Mouse (Mus musculus): ENCODE data around the gene Tfpi. TPM values are rescaled to one million over a fixed set of nuclear protein-coding genes. Genes with fewer than 3 reads are reported as not detected.
A peak's percentile ranks its signal among the peaks of the same experiment; 100 is the strongest.

Gene Tfpi
- polyA plus RNA-seq, 1 experiment from 2014 or later = 9.4 TPM

DNA sequence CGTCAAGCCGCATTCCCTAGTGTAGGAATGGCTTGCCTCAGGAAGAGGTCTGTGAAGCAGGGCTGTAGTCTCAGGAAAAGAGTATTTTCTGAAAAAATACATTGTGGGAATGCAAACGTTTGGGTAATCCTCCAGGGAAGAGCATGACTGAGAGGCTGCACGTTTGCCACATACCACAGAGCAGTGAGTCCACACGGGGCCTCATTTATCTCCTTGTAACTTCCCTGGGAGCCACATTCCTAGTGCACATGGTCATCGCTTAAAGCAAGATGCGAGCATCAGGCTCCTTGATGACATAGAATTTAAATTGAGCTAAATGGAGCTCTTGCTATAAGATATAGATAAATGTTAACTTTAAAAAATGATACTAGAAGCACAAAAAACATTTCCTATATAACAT lies 11.6 kb downstream of the Tfpi start:
- no peaks in the 10 kb centered on the region for H3K27me3 ChIP-seq (ENCODE audit: poor library complexity, severe bottlenecking)
- H3K9me3 ChIP-seq = peaks cover 3% of the 10 kb centered on the region; the same call in 1 of the 2 replicates
- no peak overlapping the region for H3K27ac ChIP-seq
- H3K4me3 ChIP-seq = no peak overlapping the region
- peaks cover 8% of the 10 kb centered on the region; the same call in 1 of the 2 replicates for H3K4me1 ChIP-seq
- H3K36me3 ChIP-seq (replicated peaks) = no peaks in the 10 kb centered on the region
- WGBS = 67% methylated on average over 7 of the region's 7 CpGs
- no peak for DNase-seq (ENCODE audit: extremely low spot score, low spot score)

DNA sequence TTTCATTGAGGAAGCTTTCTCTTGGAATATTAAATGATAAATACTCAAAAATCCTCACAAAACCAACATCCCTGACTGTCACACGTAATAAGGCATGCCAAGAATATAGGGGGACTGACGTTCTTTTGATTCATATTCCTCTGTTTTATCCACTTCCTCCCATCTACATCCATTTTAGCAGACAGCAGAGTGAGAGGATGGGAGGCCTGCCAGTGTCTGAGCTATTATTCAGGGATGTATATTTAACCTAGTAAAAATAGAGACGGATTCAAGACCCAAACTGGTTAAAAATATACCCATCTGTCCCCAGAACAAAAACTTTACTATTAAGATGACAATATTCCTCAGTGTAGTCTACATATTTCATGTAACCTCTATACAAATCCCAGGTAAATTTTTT lies 14.2 kb downstream of the Tfpi start:
- Histone ChIP-seq H3K4me1 (peaks cover 8% of the 10 kb centered on the region; the same call in 1 of the 2 replicates), H3K9me3 (no peaks in the 10 kb centered on the region), H3K36me3 (replicated peaks) (no peaks in the 10 kb centered on the region), H3K4me3 (no peak overlapping the region), H3K27me3 (ENCODE audit: poor library complexity, severe bottlenecking) (no peaks in the 10 kb centered on the region), H3K27ac (no peak overlapping the region)
- no peak for DNase-seq (ENCODE audit: extremely low spot score, low spot score)
- WGBS = 87% methylated on average over 3 of the region's 3 CpGs

DNA sequence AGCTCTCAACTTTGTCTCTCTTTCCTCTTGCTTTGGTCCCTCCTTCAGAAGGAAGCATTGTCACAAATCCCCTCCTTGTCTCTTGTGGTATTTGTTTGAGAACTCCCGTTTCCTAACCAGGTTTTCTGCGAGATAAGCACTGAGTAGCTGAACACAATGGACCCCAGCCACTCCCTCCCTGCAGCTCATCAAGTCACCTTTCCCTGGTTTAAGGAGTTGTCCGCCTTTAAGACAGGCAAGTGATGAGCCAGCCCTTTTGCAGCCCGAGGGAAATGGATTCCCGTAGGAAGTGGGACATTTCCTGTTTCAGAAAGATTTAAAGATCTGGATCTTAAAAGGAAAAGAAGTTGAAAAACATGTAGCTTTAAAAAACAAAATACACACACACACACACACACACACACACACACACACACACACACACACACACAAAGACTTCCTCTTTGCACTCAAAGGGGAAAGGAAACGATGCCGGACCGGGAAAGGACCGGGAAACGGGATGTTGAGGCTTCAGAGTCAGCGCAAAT lies 16.9 kb downstream of the Tfpi start:
- Histone ChIP-seq H3K4me3 (no peak overlapping the region), H3K27me3 (ENCODE audit: poor library complexity, severe bottlenecking) (no peaks in the 10 kb centered on the region), H3K9me3 (no peaks in the 10 kb centered on the region), H3K4me1 (peaks cover 8% of the 10 kb centered on the region; the same call in 1 of the 2 replicates), H3K27ac (no peak overlapping the region), H3K36me3 (replicated peaks) (no peaks in the 10 kb centered on the region)
- 70% methylated on average over 11 of the region's 11 CpGs for WGBS
- no peak for DNase-seq (ENCODE audit: extremely low spot score, low spot score)

DNA sequence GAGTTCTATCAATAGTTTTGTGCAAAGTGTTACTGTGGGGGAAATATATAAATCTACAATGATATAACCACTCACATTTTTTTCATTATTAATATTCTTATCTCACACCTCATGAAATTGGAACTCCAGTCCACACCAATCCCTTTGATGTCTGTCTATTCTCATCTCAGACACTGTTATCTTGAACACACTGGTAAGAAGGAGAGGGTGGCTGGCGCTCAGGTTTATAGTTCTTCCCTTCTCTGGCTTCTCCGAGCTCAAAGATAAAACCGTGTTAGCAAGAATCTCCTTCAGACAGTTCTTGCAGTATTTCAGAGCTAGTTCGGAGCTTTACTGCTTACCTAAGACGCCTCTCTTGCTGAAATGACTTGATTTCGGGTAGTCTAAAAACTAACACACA lies 19.4 kb downstream of the Tfpi start:
- DNase-seq (ENCODE audit: extremely low spot score, low spot score) = no peak
- no peak overlapping the region for H3K4me3 ChIP-seq
- 88% methylated on average over 6 of the region's 6 CpGs for WGBS
- no peaks in the 10 kb centered on the region for H3K36me3 ChIP-seq (replicated peaks)
- no peaks in the 10 kb centered on the region for H3K27me3 ChIP-seq (ENCODE audit: poor library complexity, severe bottlenecking)
- H3K4me1 ChIP-seq = peaks cover 5% of the 10 kb centered on the region; the same call in 1 of the 2 replicates
- H3K9me3 ChIP-seq = no peaks in the 10 kb centered on the region
- no peak overlapping the region for H3K27ac ChIP-seq

DNA sequence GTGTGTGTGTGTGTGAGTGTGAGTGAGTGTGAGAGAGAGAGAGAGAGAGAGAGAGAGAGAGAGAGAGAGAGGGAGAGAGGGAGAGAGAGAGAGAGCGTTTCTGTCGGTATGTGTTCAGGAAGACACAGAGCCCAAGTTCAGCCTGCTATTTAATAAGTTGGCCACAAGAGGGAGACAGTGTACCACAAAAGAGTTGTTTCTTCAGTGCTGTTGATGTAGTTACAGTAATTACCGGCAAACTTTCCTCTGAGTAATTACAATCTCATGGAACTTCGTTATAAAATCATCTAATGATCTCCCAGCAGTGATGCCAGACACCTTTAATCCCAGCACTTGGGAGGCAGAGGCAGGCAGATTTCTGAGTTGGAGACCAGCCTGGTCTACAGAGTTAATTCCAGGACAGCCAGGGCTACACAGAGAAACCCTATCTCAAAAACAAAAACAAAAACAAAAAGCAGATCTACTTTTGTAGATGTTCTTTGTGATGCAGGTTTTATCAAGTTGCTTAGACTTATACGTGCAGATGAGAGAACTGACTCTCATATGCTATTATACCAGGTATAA lies 21.3 kb downstream of the Tfpi start:
- no peak overlapping the region; the same call in 1 of the 2 replicates for H3K4me3 ChIP-seq
- H3K27ac ChIP-seq = no peak overlapping the region
- H3K9me3 ChIP-seq = no peaks in the 10 kb centered on the region
- 14% methylated on average over 5 of the region's 5 CpGs for WGBS
- H3K36me3 ChIP-seq (replicated peaks) = no peaks in the 10 kb centered on the region
- DNase-seq (ENCODE audit: extremely low spot score, low spot score) = peak; percentile 57
- peaks cover 5% of the 10 kb centered on the region; the same call in 1 of the 2 replicates for H3K4me1 ChIP-seq
- H3K27me3 ChIP-seq (ENCODE audit: poor library complexity, severe bottlenecking) = no peaks in the 10 kb centered on the region

DNA sequence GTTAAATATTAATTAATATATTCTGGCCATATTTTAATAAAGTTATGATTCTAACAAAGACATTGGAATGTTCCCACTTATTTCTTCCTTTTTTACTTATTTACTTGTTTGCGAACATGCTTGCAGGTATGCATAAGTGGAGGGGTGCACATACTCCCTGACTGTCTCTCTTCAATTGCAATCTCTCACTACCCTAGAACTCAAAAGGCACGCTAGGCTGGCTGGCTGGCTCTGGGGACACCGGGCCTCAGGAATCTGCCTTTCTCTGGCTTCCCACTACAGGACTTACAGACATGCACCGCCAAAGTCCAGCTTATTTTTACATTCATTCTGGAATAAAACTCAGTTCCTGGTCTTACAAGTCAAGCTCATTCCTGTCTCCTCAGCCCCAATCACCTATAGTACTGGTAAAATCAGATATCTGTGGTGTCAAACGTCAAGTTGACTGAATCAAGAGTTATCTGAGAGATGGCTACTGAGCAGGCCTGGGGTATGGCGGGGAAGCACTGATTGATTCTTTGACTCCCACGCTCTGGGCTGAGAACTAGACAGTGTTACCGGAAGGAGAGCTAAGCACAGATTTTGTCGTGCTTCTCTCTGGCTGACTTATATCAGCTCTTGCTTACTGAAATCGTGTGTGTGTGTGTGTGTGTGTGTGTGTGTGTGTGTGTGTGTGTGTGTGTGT lies 21.9 kb downstream of the Tfpi start:
- Histone ChIP-seq H3K9me3 (no peaks in the 10 kb centered on the region), H3K4me3 (no peak overlapping the region; the same call in 1 of the 2 replicates), H3K27me3 (ENCODE audit: poor library complexity, severe bottlenecking) (no peaks in the 10 kb centered on the region), H3K36me3 (replicated peaks) (no peaks in the 10 kb centered on the region), H3K27ac (no peak overlapping the region), H3K4me1 (peaks cover 5% of the 10 kb centered on the region; the same call in 1 of the 2 replicates)
- 58% methylated on average over 10 of the region's 10 CpGs for WGBS
- DNase-seq (ENCODE audit: extremely low spot score, low spot score) = no peak

DNA sequence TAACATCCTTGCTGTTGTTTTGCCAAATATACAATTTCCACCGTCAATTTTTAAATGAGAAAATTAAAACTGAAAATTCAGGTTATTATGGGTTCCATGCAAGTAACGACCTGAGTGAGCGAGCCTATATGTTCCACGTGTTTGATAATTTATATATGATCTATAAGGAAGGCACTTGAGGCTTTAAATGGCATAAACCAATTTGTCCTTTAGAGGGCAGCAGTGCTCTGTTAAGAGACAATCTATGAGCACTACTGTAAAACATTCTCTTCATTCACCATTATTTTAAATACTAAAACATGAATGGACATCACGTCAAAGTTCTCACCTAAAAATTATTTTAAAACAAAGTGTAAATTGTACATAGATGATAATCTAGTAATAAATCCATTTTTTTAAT lies 22.5 kb downstream of the Tfpi start:
- no peak for DNase-seq (ENCODE audit: extremely low spot score, low spot score)
- 22% methylated on average over 5 of the region's 5 CpGs for WGBS
- H3K4me1 ChIP-seq = peaks cover 5% of the 10 kb centered on the region; the same call in 1 of the 2 replicates
- H3K36me3 ChIP-seq (replicated peaks) = no peaks in the 10 kb centered on the region
- H3K4me3 ChIP-seq = no peak overlapping the region
- no peaks in the 10 kb centered on the region for H3K9me3 ChIP-seq
- no peaks in the 10 kb centered on the region for H3K27me3 ChIP-seq (ENCODE audit: poor library complexity, severe bottlenecking)
- no peak overlapping the region for H3K27ac ChIP-seq

DNA sequence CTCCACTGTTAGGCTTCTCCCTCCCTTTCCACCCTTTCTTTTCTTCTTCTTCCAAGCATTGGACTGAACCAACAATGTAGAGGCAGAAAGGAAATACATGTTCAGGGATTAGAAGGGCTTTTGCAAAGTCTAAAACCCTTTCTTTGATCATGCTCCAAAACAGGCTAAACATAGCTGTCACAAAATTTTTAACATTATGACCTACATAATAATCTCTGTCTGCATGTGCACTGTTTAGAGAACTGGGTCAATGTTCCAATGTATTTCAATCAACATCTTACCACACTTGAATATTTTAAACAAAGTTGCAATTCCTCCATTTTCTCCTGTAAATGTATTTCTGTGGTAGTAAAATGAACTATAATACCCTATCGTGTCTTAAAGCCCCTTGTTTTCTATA lies 31.1 kb downstream of the Tfpi start:
- no peaks in the 10 kb centered on the region for H3K36me3 ChIP-seq (replicated peaks)
- no peak overlapping the region for H3K4me3 ChIP-seq
- H3K27ac ChIP-seq = no peak overlapping the region
- no peaks in the 10 kb centered on the region for H3K9me3 ChIP-seq
- no peaks in the 10 kb centered on the region for H3K27me3 ChIP-seq (ENCODE audit: poor library complexity, severe bottlenecking)
- WGBS = 88% methylated on average over 1 of the region's 1 CpGs
- DNase-seq (ENCODE audit: extremely low spot score, low spot score) = no peak
- no peaks in the 10 kb centered on the region for H3K4me1 ChIP-seq

DNA sequence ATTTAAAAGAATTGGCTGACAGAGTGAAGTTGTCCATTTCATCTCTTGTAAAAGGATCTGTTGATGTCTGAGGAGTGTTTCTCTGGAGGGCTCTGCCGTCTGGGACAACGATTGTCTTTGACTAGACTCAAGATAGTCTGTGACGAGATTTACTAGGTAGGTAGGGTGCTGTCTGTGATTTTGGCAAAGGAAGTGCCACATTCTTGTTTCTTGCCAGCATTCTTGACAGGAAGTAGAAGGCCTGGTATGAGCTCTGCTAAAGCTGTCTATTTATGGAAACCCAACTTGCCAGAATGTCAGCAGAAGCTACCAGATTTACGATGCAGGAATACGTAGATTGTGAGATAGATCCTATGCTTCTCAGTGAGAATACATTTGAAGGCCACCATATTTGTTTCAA lies 34.6 kb downstream of the Tfpi start:
- Histone ChIP-seq H3K27ac (no peak overlapping the region), H3K4me3 (no peak overlapping the region), H3K4me1 (no peaks in the 10 kb centered on the region), H3K36me3 (replicated peaks) (no peaks in the 10 kb centered on the region), H3K9me3 (no peaks in the 10 kb centered on the region), H3K27me3 (ENCODE audit: poor library complexity, severe bottlenecking) (no peaks in the 10 kb centered on the region)
- WGBS = 93% methylated on average over 5 of the region's 5 CpGs
- DNase-seq (ENCODE audit: extremely low spot score, low spot score) = no peak

DNA sequence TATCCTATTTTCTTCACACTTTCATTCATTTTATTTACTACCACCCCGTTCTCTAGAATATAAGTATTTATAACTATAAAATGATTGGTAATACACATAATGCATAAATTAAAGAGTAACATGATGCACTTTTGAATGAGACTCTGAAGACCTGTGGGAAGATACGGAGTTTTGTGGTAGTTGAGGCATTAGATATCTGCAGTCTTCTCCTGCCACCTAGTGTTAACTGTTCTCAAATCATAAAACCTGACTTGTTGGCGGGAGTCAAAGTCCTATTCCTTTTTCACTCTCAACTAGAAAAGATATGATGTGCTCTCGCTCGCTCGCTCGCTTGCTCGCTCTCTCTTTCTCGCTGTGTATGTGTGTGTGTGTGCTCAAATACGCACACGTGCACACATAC lies 46.9 kb downstream of the Tfpi start:
- Histone ChIP-seq H3K9me3 (no peaks in the 10 kb centered on the region), H3K36me3 (replicated peaks) (no peaks in the 10 kb centered on the region), H3K27me3 (ENCODE audit: poor library complexity, severe bottlenecking) (no peaks in the 10 kb centered on the region), H3K27ac (no peak overlapping the region), H3K4me3 (no peak overlapping the region), H3K4me1 (peaks cover 8% of the 10 kb centered on the region)
- 58% methylated on average over 11 of the region's 11 CpGs for WGBS
- no peak for DNase-seq (ENCODE audit: extremely low spot score, low spot score)

DNA sequence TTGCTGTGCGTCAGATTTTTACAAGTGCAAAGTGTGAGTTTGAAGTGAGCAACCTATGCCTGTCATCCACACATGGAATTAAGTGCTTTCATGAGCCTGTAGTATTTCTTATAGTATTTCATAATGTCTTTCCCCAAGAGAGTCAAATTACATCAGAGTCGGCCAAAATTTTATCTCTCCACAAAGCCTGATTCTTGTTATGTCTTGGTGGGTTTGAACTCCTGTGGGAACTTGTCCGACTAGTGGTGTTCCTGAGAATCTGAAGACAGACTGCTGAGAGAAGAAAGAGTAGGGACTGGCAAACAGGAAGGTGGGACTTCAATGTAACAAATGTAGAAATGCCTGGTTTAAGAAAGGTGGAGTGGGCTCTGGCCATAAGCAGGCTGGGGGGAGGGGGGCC lies 47.7 kb downstream of the Tfpi start:
- H3K36me3 ChIP-seq (replicated peaks) = no peaks in the 10 kb centered on the region
- no peak overlapping the region for H3K4me3 ChIP-seq
- 79% methylated on average over 3 of the region's 3 CpGs for WGBS
- H3K4me1 ChIP-seq = peaks cover 16% of the 10 kb centered on the region
- no peak for DNase-seq (ENCODE audit: extremely low spot score, low spot score)
- no peaks in the 10 kb centered on the region for H3K9me3 ChIP-seq
- no peaks in the 10 kb centered on the region for H3K27me3 ChIP-seq (ENCODE audit: poor library complexity, severe bottlenecking)
- no peak overlapping the region for H3K27ac ChIP-seq

DNA sequence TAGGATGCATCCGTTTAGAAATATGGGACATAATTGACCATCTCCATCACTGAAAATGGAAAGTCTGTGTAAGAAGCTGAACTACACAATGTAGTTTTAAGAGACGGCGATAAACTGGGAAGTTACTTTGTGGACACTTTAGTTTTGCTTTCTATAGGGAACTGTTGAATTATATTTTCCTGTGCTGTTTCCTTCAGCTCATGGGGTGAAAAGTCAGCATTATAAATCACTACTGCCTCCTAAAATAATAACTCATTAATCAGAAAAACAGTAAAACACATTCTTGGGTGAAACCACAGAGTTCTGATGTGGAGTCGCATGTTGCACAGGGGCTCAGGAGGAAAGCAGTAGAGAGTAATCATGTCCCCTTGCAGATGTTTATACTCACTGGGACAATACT lies 50.0 kb downstream of the Tfpi start:
- no peak for DNase-seq (ENCODE audit: extremely low spot score, low spot score)
- WGBS = 92% methylated on average over 4 of the region's 4 CpGs
- Histone ChIP-seq H3K36me3 (replicated peaks) (no peaks in the 10 kb centered on the region), H3K4me3 (no peak overlapping the region), H3K9me3 (no peaks in the 10 kb centered on the region), H3K4me1 (peaks cover 19% of the 10 kb centered on the region), H3K27ac (no peak overlapping the region), H3K27me3 (ENCODE audit: poor library complexity, severe bottlenecking) (no peaks in the 10 kb centered on the region)

DNA sequence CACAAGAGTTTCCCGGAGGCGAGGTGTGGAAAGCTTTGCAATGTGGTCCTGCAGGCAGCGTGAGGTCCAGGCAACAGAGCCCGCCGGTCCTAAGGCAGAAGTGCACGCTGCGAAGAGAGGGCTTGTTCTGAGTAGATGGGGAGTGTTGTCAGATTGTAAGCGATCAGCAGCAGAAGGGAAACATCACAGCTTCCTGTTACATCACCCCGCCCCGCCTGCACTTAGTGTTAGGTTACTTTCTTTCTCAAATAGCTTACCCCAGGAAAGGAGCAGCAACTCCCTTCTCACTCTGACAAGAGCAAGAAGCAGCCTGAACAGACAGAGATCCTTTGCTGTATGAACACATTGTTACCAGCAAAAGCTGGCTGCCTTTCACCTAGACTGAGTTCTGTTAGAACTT lies 51.4 kb downstream of the Tfpi start, which contains the start of gene Calcrl:
Gene Calcrl, minus strand, starts transcription at position 274 of the 400 bp plus-strand sequence.
- Histone ChIP-seq H3K4me3 (peak within 1 kb of the TSS; percentile 46), H3K9me3 (no peaks in the 10 kb centered on the region), H3K36me3 (replicated peaks) (no peaks in the 10 kb centered on the region), H3K27me3 (ENCODE audit: poor library complexity, severe bottlenecking) (no peaks in the 10 kb centered on the region), H3K4me1 (peaks cover 19% of the 10 kb centered on the region), H3K27ac (peak within 1 kb of the TSS; percentile 56; the same call in 1 of the 2 replicates)
- peak; percentile 56 for DNase-seq (ENCODE audit: extremely low spot score, low spot score)
- WGBS = 2% methylated on average over 10 of the region's 10 CpGs

Data from forebrain, embryonic 10.5 days (tissue).